Mouse (Mus musculus) layer of hippocampus, adult 18-20 months (tissue): Measurements from ENCODE around the gene Erg. TPM values are rescaled to one million over a fixed set of nuclear protein-coding genes. Genes with fewer than 3 reads are reported as not detected.
A peak's percentile ranks its signal among the peaks of the same experiment; 100 is the strongest.

ENCODE experiments used
- DNase-seq, 2 experiments: peaks; one replicate each; pipeline ENCODE4 v3.0.0; 2022; ENCODE audit warnings: low spot score in 2 of 2
- total RNA-seq, 2 experiments: library from RNA; stranded (reverse); gene quantifications; 2 replicates each; pipeline ENCODE4 v1.2.3; 2021

The Erg gene
- total RNA-seq, 2 experiments from 2014 or later = 3.6 to 4.8 TPM

GRCm38 (mm10) chr16:95487606-95488351 is 98.6 kb downstream of the Erg start:
- DNase-seq = no peak

GRCm38 (mm10) chr16:95481176-95481575 is 105.2 kb downstream of the Erg start:
- DNase-seq = peak; percentile 20 to 22

GRCm38 (mm10) chr16:95478558-95478957 is 107.8 kb downstream of the Erg start:
- no peak for DNase-seq

DNA sequence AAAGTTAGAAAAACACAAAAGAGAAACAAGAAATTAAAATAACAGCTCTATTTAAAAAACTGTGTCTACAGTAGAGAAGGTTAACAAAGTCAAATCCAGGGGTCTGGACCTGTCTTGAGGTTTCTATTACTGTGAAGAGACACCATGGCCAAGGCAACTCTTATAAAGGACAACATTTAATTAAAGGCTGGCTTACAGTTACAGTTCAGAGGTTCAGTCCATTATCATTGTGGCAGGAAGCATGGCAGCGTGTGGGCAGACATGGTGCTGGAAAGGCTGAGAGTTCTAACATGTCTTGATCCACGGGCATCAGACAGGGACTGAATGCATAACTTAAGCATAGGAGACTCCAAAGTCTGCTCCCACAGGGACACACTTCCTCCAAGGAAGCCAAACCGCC is 111.4 kb downstream of the Erg start:
- DNase-seq = no peak

GRCm38 (mm10) chr16:95473946-95474345 is 112.4 kb downstream of the Erg start:
- no peak for DNase-seq

DNA sequence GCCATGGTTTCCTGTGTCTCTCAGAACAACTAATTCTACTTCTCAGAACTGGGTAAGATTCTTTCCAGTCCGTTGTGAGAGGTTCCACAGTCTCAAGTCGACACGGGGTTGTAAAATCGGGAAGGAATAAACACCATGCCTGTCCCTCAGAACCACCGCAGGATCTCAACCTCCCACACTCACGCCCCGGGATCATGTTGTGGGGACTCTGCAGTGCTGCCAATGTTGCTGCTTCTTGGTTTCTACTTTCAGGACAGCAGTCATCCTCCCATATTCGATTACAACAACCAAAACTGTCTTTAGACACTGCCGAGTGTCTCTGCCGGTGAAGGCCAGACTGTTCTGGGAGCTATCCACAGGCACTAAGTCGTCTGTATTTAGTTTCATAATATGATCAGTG is 113.6 kb downstream of the Erg start:
- DNase-seq = no peak

DNA sequence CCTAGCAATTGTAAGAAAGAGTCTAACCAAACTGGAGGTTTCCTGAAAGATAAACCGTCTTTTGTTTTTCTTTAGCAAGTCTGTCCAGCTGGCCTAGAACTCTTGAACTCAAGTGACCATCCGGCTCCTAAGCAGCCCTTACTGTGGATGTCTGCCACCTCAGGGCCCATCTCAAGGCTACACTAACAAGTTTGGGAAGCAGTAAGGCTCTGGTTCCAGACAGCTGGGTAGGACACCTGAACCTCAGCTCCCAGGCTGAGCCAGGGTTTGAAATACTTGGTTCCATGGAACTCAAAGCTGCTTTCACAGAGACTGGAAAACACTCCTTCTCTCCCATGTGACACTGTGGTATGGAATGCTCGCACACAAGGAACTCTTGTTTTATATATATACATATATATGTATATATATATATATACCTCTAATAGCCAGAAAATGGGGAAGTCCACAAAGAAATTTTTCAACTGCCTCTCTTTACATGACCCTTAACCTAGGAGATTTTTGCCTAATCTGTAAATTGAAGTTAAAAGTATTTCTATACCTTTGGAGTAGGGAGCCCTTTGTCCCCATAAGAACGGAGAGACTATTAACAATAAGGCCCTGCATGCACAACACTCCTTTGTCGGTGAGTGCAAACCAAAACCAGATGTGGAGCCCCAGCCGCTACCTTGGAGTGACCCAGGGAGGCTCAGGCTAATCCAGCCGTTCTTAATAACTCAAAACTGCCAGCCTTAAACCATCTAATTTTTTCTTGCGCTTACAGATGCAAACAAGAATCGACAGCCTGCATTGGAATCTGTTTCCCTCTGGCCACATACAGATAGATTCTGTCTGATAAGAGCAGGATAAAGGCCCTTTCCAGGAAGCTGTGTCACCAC is 116.9 kb downstream of the Erg start:
- no peak for DNase-seq

DNA sequence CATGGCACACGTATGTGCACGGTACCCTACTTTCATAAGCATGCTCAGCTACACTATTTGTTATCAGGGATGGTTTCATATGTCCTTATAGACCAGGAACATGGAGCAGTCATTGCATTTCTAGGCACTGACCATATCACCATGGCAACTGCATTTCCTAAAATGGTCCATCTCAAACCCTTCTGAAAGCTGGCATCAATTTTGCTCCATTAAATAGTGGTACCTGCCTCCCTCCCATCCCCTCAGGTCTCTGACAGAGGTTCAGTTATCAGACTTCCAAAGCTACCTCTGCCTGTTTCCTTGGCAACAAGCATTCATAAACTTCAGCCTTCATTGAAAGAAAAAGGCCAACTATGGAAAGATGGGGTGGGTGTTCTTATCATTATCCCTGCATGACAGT is 118.5 kb downstream of the Erg start:
- DNase-seq = no peak

GRCm38 (mm10) chr16:95466548-95466947 is 119.8 kb downstream of the Erg start:
- DNase-seq = peak in 1 of 2 experiments; percentile 16

DNA sequence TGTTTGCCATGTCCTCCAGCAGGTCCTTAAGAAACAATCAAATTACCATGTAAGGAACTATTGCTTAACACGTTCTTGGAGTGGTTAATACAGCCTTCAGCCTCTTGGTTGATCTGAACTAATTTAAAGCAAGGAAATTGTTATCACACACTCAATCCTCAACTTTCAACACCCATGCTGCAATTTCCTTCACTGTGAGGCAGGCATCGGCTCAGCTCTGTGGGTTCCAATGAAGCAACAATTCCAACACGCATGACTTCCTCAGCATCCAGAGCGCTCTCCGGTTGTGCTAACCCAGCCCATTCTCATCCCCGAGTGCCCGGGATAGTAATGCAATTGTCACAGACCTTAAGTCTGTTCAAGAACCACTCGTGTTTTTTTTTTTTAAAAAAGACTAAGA is 121.8 kb downstream of the Erg start:
- DNase-seq = no peak

DNA sequence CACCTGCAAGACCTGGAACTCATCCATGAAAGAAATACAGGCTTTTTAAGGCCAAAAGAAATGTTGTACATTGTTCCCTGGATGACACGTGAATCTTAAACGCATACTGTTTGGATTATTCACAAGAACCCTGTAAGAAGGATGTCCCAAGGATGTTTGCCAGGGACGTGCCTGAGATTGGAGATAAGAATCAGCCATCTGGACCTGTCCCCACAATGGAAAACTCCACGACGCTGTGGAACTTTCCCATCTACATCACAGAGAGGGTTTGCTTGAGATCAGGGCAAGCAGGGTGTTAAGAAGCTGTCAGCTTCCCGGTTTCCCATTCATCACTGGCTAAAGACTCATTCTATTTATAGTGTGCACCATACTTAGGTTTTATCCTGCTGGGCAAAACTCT is 122.6 kb downstream of the Erg start:
- DNase-seq = no peak

DNA sequence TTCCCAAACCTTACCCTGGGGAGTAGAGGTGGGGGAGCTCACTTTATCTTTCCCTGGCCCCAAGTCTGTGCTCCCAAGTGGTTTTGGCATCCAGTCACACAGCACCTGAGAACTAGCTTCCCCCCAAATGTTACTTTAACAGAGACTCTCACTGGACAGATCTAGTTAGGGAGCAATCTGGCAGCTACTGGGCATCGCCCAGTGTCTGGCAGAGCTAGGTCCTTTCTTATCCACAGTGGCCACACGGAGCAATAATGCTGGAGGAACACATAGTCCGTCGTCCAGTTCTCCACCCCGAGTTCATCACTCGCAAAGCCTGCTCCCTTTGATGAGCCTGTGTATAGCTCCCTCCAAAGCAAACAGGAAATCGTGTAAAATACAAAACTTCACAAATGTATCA is 124.5 kb downstream of the Erg start:
- no peak for DNase-seq

GRCm38 (mm10) chr16:95460336-95460735 is 126.1 kb downstream of the Erg start:
- DNase-seq = no peak

GRCm38 (mm10) chr16:95459325-95459691 is 127.1 kb downstream of the Erg start:
- no peak for DNase-seq

DNA sequence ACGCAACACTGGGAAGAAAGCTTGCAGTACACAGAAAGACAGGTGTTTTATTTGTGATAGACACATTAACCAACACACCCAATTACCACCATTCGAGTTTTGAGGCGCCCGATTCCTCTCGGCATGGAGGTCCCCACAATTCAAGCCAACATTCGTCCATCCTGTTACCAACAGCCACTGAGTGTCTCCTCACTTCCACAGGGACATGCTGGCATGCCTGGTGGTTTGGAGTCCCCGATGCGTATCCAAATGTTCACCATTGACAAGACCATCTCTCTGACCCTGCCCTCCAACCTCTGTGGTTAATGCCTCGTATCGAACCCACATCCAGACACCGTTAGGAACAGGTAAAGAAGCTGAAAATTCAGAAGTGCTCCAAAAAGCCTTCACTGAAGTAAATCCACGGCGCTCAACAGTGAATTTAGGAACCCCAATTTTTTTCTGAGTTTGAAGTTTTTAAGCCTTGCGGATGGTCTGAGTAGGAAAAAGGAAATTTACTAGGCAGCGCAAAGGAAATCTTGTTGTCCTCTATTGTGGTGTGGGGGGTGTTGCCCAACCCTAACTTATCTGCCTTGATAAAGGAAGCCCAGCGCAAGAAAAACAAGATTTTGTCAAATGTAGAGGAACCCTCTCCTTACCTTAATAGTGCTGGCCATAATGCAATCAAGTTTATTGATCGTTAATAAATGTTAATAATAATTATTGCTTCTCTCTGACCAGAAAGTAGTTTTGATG is 127.6 kb downstream of the Erg start:
- DNase-seq = no peak

- no peak for DNase-seq
Observed at GRCm38 (mm10) chr16:95457006-95457405, 129.4 kb downstream of the Erg start.

- no peak for DNase-seq
Observed at GRCm38 (mm10) chr16:95455896-95456295, 130.5 kb downstream of the Erg start.

- no peak for DNase-seq
Observed at GRCm38 (mm10) chr16:95455461-95455860, 130.9 kb downstream of the Erg start.

DNA sequence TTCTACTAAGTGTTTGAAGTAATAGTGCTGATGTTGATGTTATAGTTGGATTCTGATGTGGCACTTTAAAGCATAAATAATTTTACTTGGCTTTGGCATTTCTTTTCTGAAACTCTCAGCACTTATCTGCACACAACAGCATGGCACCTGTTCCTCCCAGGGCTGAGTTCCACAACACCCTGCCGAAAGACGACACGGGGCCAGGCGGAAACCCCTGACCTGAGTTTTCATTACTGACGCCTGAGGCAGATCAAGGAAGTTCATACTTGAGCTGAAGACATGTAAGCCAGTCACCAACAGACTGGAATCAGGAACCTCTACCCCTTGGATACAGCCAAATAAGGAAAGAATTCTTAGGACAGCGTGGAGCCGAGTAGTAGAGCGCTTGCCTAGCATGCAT is 134.0 kb downstream of the Erg start:
- DNase-seq = no peak

GRCm38 (mm10) chr16:95449361-95449725 is 137.1 kb downstream of the Erg start:
- no peak for DNase-seq

DNA sequence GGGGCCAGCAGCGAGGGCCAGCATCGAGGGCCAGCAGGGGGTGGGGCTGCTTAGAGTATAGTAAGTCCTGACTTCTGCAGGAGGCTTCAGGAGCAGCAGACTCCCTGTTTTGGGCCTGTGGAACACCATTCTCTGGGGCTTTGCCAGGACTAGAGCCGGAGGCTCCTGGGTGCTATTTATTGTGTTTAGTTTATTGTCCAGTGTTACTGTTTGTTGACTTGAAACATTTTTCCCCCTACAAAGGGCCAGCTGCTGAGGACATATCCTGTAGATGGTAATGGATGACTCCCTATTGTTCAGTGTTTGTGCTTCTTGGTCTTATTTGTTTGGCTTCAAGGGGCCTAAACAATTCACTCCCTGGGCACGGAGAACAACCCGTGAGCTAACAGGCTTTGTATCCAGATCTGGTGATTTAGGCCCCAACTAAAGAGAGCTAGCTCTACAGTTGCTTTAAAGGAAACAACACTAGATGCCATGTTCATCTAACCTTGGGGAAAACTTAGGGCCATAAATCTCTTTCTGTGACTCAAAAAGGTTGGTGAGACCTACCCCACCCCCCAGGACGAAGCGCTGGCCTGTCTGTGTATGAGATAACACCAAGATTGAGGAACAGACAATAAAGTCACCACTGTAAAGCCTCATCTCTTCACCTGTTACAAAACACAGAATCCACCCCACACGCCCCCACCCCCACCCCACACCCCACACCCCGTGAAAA is 137.6 kb downstream of the Erg start:
- DNase-seq = no peak
